Mouse (Mus musculus): ENCODE data around the gene Proz. TPM values are rescaled to one million over a fixed set of nuclear protein-coding genes. Genes with fewer than 3 reads are reported as not detected.

Gene Proz
- 0.91 and 0.93 TPM in 2 replicates for polyA plus RNA-seq (2014; fragmentation: Nextera tagmentation; extraction: Ambion mirVana)

GRCm38 (mm10) chr8:13060441-13061150 lies at the start of gene Proz:
Proz (plus strand) TSS chr8:13060914.
- Histone ChIP-seq H3K9ac (replicated peaks; ENCODE audit: low read depth, low read length) (no peak within 1 kb of the TSS), H3K9me3 (ENCODE audit: control insufficient read depth, low read length) (no peaks in the 10 kb centered on the region), H3K4me2 (ENCODE audit: low read depth, low read length) (no peak within 1 kb of the TSS), H3K4me3 (ENCODE audit: low read depth, low read length) (no peak within 1 kb of the TSS), H3K27ac (ENCODE audit: low read depth, low read length) (no peak within 1 kb of the TSS), H3K27me3 (ENCODE audit: control insufficient read depth, insufficient read depth, low read length) (no peaks in the 10 kb centered on the region), H3K36me3 (ENCODE audit: control insufficient read depth, insufficient read depth, low read length) (no peaks in the 10 kb centered on the region), H3K4me1 (ENCODE audit: control insufficient read depth, insufficient read depth, low read length) (no peaks in the 10 kb centered on the region)
- ATAC-seq (ENCODE audit: low read depth) = no peak
- WGBS = 85% methylated on average over 17 of the region's 17 CpGs

- H3K27me3 ChIP-seq (ENCODE audit: control insufficient read depth, insufficient read depth, low read length) = no peaks in the 10 kb centered on the region
- no peaks in the 10 kb centered on the region for H3K9me3 ChIP-seq (ENCODE audit: control insufficient read depth, low read length)
- peaks cover 40% of the 10 kb centered on the region for H3K36me3 ChIP-seq (ENCODE audit: control insufficient read depth, insufficient read depth, low read length)
- H3K4me1 ChIP-seq (ENCODE audit: control insufficient read depth, insufficient read depth, low read length) = no peaks in the 10 kb centered on the region
- H3K27ac ChIP-seq (ENCODE audit: low read depth, low read length) = no peak overlapping the region
- no peak overlapping the region for H3K4me3 ChIP-seq (ENCODE audit: low read depth, low read length)
- H3K9ac ChIP-seq (replicated peaks; ENCODE audit: low read depth, low read length) = no peak overlapping the region
- H3K4me2 ChIP-seq (ENCODE audit: low read depth, low read length) = no peak overlapping the region
- no peak for ATAC-seq (ENCODE audit: low read depth)
- WGBS = 69% methylated on average over 4 of the region's 4 CpGs
Observed at GRCm38 (mm10) chr8:13019560-13019959, 41.2 kb upstream of the Proz start.

GRCm38 (mm10) chr8:13021830-13022229 lies 38.9 kb upstream of the Proz start:
- WGBS = 95% methylated on average over 8 of the region's 8 CpGs
- H3K27ac ChIP-seq (ENCODE audit: low read depth, low read length) = no peak overlapping the region
- no peak overlapping the region for H3K4me3 ChIP-seq (ENCODE audit: low read depth, low read length)
- H3K9ac ChIP-seq (replicated peaks; ENCODE audit: low read depth, low read length) = no peak overlapping the region
- no peaks in the 10 kb centered on the region for H3K4me1 ChIP-seq (ENCODE audit: control insufficient read depth, insufficient read depth, low read length)
- peaks cover 29% of the 10 kb centered on the region for H3K36me3 ChIP-seq (ENCODE audit: control insufficient read depth, insufficient read depth, low read length)
- ATAC-seq (ENCODE audit: low read depth) = no peak
- no peaks in the 10 kb centered on the region for H3K9me3 ChIP-seq (ENCODE audit: control insufficient read depth, low read length)
- H3K4me2 ChIP-seq (ENCODE audit: low read depth, low read length) = no peak overlapping the region
- H3K27me3 ChIP-seq (ENCODE audit: control insufficient read depth, insufficient read depth, low read length) = no peaks in the 10 kb centered on the region

- 66% methylated on average over 10 of the region's 10 CpGs for WGBS
- H3K4me2 ChIP-seq (ENCODE audit: low read depth, low read length) = no peak within 1 kb of the TSS
- H3K36me3 ChIP-seq (ENCODE audit: control insufficient read depth, insufficient read depth, low read length) = peaks cover 2% of the 10 kb centered on the region
- no peak within 1 kb of the TSS for H3K4me3 ChIP-seq (ENCODE audit: low read depth, low read length)
- ATAC-seq (ENCODE audit: low read depth) = no peak
- no peak within 1 kb of the TSS for H3K27ac ChIP-seq (ENCODE audit: low read depth, low read length)
- H3K9me3 ChIP-seq (ENCODE audit: control insufficient read depth, low read length) = no peaks in the 10 kb centered on the region
- H3K27me3 ChIP-seq (ENCODE audit: control insufficient read depth, insufficient read depth, low read length) = no peaks in the 10 kb centered on the region
- H3K9ac ChIP-seq (replicated peaks; ENCODE audit: low read depth, low read length) = no peak within 1 kb of the TSS
- H3K4me1 ChIP-seq (ENCODE audit: control insufficient read depth, insufficient read depth, low read length) = no peaks in the 10 kb centered on the region
Observed at GRCm38 (mm10) chr8:13025487-13026224, 35.1 kb upstream of the Proz start, which contains the start of gene F7. F7 (plus strand) TSS chr8:13026034.

- WGBS = 87% methylated on average over 5 of the region's 5 CpGs
- H3K27me3 ChIP-seq (ENCODE audit: control insufficient read depth, insufficient read depth, low read length) = no peaks in the 10 kb centered on the region
- no peak overlapping the region for H3K4me2 ChIP-seq (ENCODE audit: low read depth, low read length)
- no peak overlapping the region for H3K9ac ChIP-seq (replicated peaks; ENCODE audit: low read depth, low read length)
- no peak overlapping the region for H3K4me3 ChIP-seq (ENCODE audit: low read depth, low read length)
- no peak for ATAC-seq (ENCODE audit: low read depth)
- H3K9me3 ChIP-seq (ENCODE audit: control insufficient read depth, low read length) = no peaks in the 10 kb centered on the region
- H3K4me1 ChIP-seq (ENCODE audit: control insufficient read depth, insufficient read depth, low read length) = no peaks in the 10 kb centered on the region
- no peaks in the 10 kb centered on the region for H3K36me3 ChIP-seq (ENCODE audit: control insufficient read depth, insufficient read depth, low read length)
- H3K27ac ChIP-seq (ENCODE audit: low read depth, low read length) = no peak overlapping the region
Observed at GRCm38 (mm10) chr8:13027615-13028014, 33.1 kb upstream of the Proz start.

- ATAC-seq (ENCODE audit: low read depth) = no peak
Observed at GRCm38 (mm10) chr8:13028482-13028881, 32.2 kb upstream of the Proz start.

GRCm38 (mm10) chr8:13036346-13036812 lies 24.3 kb upstream of the Proz start:
- Histone ChIP-seq H3K4me1 (ENCODE audit: control insufficient read depth, insufficient read depth, low read length) (no peaks in the 10 kb centered on the region), H3K4me2 (ENCODE audit: low read depth, low read length) (no peak overlapping the region), H3K9me3 (ENCODE audit: control insufficient read depth, low read length) (no peaks in the 10 kb centered on the region), H3K27ac (ENCODE audit: low read depth, low read length) (no peak overlapping the region), H3K27me3 (ENCODE audit: control insufficient read depth, insufficient read depth, low read length) (no peaks in the 10 kb centered on the region), H3K4me3 (ENCODE audit: low read depth, low read length) (no peak overlapping the region), H3K36me3 (ENCODE audit: control insufficient read depth, insufficient read depth, low read length) (no peaks in the 10 kb centered on the region), H3K9ac (replicated peaks; ENCODE audit: low read depth, low read length) (no peak overlapping the region)
- WGBS = 91% methylated on average over 10 of the region's 10 CpGs
- no peak for ATAC-seq (ENCODE audit: low read depth)

More at GRCm38 (mm10) chr8:13028482-13028881, 32.2 kb upstream of the Proz start:
- no peaks in the 10 kb centered on the region for H3K36me3 ChIP-seq (ENCODE audit: control insufficient read depth, insufficient read depth, low read length)
- no peak overlapping the region for H3K27ac ChIP-seq (ENCODE audit: low read depth, low read length)
- H3K4me3 ChIP-seq (ENCODE audit: low read depth, low read length) = no peak overlapping the region
- WGBS = 79% methylated on average over 5 of the region's 5 CpGs
- H3K9me3 ChIP-seq (ENCODE audit: control insufficient read depth, low read length) = no peaks in the 10 kb centered on the region
- H3K27me3 ChIP-seq (ENCODE audit: control insufficient read depth, insufficient read depth, low read length) = no peaks in the 10 kb centered on the region
- H3K4me2 ChIP-seq (ENCODE audit: low read depth, low read length) = no peak overlapping the region
- no peaks in the 10 kb centered on the region for H3K4me1 ChIP-seq (ENCODE audit: control insufficient read depth, insufficient read depth, low read length)
- no peak overlapping the region for H3K9ac ChIP-seq (replicated peaks; ENCODE audit: low read depth, low read length)

GRCm38 (mm10) chr8:13037015-13037414 lies 23.7 kb upstream of the Proz start, which contains the start of gene F10:
F10 (plus strand) TSS chr8:13037308.
- Histone ChIP-seq H3K27ac (ENCODE audit: low read depth, low read length) (no peak within 1 kb of the TSS), H3K4me3 (ENCODE audit: low read depth, low read length) (no peak within 1 kb of the TSS), H3K4me2 (ENCODE audit: low read depth, low read length) (no peak within 1 kb of the TSS), H3K9ac (replicated peaks; ENCODE audit: low read depth, low read length) (no peak within 1 kb of the TSS), H3K9me3 (ENCODE audit: control insufficient read depth, low read length) (no peaks in the 10 kb centered on the region), H3K27me3 (ENCODE audit: control insufficient read depth, insufficient read depth, low read length) (no peaks in the 10 kb centered on the region), H3K4me1 (ENCODE audit: control insufficient read depth, insufficient read depth, low read length) (no peaks in the 10 kb centered on the region), H3K36me3 (ENCODE audit: control insufficient read depth, insufficient read depth, low read length) (no peaks in the 10 kb centered on the region)
- ATAC-seq (ENCODE audit: low read depth) = no peak
- WGBS = 71% methylated on average over 7 of the region's 7 CpGs

- no peak overlapping the region for H3K9ac ChIP-seq (replicated peaks; ENCODE audit: low read depth, low read length)
- no peaks in the 10 kb centered on the region for H3K4me1 ChIP-seq (ENCODE audit: control insufficient read depth, insufficient read depth, low read length)
- no peaks in the 10 kb centered on the region for H3K9me3 ChIP-seq (ENCODE audit: control insufficient read depth, low read length)
- no peak overlapping the region for H3K4me3 ChIP-seq (ENCODE audit: low read depth, low read length)
- ATAC-seq (ENCODE audit: low read depth) = no peak
- no peak overlapping the region for H3K4me2 ChIP-seq (ENCODE audit: low read depth, low read length)
- H3K36me3 ChIP-seq (ENCODE audit: control insufficient read depth, insufficient read depth, low read length) = no peaks in the 10 kb centered on the region
- 58% methylated on average over 5 of the region's 5 CpGs for WGBS
- no peaks in the 10 kb centered on the region for H3K27me3 ChIP-seq (ENCODE audit: control insufficient read depth, insufficient read depth, low read length)
- no peak overlapping the region for H3K27ac ChIP-seq (ENCODE audit: low read depth, low read length)
Observed at GRCm38 (mm10) chr8:13037569-13037968, 23.1 kb upstream of the Proz start.
